Mouse (Mus musculus): ENCODE measurements around the gene Rbm20. TPM values are rescaled to one million over a fixed set of nuclear protein-coding genes. Genes with fewer than 3 reads are reported as not detected.

The Rbm20 gene
- polyA plus RNA-seq, 1 experiment = 0.71 TPM

DNA sequence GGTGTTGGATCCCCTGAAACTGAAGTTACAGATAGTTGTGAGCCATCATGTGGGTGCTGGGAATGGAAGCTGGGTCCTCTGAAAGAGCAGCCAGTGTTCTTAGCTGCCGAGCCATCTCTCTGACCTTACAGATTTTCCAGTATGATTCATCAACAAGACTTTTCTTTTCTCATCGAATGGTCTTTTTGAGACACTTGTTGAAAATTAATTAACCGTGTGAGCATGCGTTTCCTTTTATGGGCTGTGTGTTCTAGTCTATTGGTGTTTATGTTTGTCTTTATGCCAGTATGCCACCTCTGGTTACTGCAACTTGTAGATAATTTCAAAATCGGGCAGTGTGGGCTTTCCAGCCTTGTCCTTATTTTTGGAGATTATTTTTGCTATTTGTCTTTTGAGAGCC lies 45.1 kb downstream of the Rbm20 start:
- no peaks in the 10 kb centered on the region for H3K4me1 ChIP-seq (ENCODE audit: control insufficient read depth, insufficient read depth, insufficient read length, low read length)
- no peak overlapping the region for H3K27ac ChIP-seq (replicated peaks; ENCODE audit: low read depth, low read length)
- no peak overlapping the region for H3K4me3 ChIP-seq (ENCODE audit: insufficient read depth, low read depth, low read length)

DNA sequence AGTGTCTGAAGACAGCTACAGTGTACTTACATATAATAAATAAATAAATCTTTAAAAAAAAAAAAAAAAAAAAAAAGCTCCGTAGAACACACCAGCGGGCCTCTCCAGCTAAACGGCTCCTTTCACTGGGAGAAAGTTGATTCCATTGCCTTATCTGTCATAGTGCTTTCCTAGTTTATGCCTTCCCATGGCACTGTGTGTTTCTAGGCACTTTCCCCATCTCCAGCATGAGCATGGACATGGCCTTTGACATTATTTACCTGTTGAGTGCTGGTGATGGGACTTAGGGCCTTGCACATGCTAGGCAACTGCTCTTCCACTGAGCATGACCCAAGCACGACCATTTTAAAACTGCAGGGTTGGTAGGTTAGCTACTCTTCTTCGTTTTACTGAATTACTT lies 46.9 kb downstream of the Rbm20 start:
- H3K4me3 ChIP-seq (ENCODE audit: insufficient read depth, low read depth, low read length) = no peak overlapping the region
- no peaks in the 10 kb centered on the region for H3K4me1 ChIP-seq (ENCODE audit: control insufficient read depth, insufficient read depth, insufficient read length, low read length)
- no peak overlapping the region for H3K27ac ChIP-seq (replicated peaks; ENCODE audit: low read depth, low read length)

GRCm38 (mm10) chr19:53726340-53726739 lies 49.2 kb downstream of the Rbm20 start:
- H3K27ac ChIP-seq (replicated peaks; ENCODE audit: low read depth, low read length) = no peak overlapping the region
- no peaks in the 10 kb centered on the region for H3K4me1 ChIP-seq (ENCODE audit: control insufficient read depth, insufficient read depth, insufficient read length, low read length)

GRCm38 (mm10) chr19:53726755-53727154 lies 49.6 kb downstream of the Rbm20 start:
- H3K4me1 ChIP-seq (ENCODE audit: control insufficient read depth, insufficient read depth, insufficient read length, low read length) = no peaks in the 10 kb centered on the region
- H3K4me3 ChIP-seq (ENCODE audit: insufficient read depth, low read depth, low read length) = no peak overlapping the region
- H3K27ac ChIP-seq (replicated peaks; ENCODE audit: low read depth, low read length) = no peak overlapping the region

More at GRCm38 (mm10) chr19:53726340-53726739, 49.2 kb downstream of the Rbm20 start:
- H3K4me3 ChIP-seq (ENCODE audit: insufficient read depth, low read depth, low read length) = no peak overlapping the region

- H3K27ac ChIP-seq (replicated peaks; ENCODE audit: low read depth, low read length) = no peak overlapping the region
- H3K4me3 ChIP-seq (ENCODE audit: insufficient read depth, low read depth, low read length) = no peak overlapping the region
- no peaks in the 10 kb centered on the region for H3K4me1 ChIP-seq (ENCODE audit: control insufficient read depth, insufficient read depth, insufficient read length, low read length)
Observed at GRCm38 (mm10) chr19:53727277-53727676, 50.2 kb downstream of the Rbm20 start.

DNA sequence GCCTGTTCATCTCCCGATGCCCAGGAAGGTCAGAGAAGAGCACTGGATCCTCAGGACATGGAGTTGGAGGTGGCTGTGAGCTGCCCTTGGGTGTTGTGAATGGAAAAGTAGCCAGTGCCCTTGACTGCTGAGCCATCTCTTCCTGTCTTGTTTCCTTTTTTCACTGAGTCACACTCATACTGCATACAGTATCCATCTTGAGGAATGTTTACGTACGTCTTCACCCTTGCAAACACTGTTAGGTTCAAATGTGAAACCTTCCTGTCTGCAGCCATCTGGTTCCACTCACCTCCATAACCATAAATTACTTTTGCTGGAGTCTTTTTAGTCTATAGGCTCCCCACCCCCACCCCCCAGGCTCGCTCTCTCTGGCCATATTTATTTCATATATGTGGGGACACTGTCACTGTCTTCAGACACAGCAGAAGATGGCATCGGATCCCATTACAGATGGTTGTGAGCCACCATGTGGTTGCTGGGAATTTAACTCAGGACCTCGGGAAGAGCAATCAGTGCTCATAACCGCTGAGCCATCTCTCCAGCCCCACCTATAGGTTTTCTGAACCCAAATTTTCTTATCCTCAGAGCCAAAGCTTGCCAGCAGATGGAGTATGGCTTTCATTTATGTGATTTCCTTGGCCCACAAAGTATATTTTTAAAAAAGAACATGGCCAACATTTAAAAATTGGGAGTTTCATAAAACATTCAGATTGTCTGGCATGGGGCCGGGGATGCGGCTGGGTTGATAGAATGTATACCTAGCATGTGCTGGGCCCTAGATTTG lies 51.0 kb downstream of the Rbm20 start:
- Histone ChIP-seq H3K27ac (replicated peaks; ENCODE audit: low read depth, low read length) (no peak overlapping the region), H3K4me1 (ENCODE audit: control insufficient read depth, insufficient read depth, insufficient read length, low read length) (no peaks in the 10 kb centered on the region), H3K4me3 (ENCODE audit: insufficient read depth, low read depth, low read length) (no peak overlapping the region)

DNA sequence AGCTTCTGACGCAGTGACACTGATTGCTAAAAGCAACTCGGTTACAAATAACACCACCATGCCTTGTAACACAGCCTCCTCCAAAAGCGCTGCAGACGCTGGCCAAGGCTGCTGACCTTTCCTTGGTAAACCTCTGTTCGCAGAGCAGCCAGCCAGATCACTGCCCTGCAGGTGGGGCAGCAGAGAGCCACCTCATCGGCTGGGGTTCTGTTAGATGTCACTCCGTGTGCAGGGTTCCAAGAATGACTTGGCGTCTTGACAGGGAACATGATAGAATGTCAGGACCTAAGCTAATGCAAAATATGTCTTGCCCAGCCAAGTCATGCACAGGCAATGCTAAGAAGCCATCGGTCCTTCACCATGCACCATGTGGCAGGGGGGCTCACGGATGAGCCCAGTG lies 52.8 kb downstream of the Rbm20 start:
- H3K4me3 ChIP-seq (ENCODE audit: insufficient read depth, low read depth, low read length) = no peak overlapping the region
- no peaks in the 10 kb centered on the region for H3K4me1 ChIP-seq (ENCODE audit: control insufficient read depth, insufficient read depth, insufficient read length, low read length)
- no peak overlapping the region for H3K27ac ChIP-seq (replicated peaks; ENCODE audit: low read depth, low read length)

DNA sequence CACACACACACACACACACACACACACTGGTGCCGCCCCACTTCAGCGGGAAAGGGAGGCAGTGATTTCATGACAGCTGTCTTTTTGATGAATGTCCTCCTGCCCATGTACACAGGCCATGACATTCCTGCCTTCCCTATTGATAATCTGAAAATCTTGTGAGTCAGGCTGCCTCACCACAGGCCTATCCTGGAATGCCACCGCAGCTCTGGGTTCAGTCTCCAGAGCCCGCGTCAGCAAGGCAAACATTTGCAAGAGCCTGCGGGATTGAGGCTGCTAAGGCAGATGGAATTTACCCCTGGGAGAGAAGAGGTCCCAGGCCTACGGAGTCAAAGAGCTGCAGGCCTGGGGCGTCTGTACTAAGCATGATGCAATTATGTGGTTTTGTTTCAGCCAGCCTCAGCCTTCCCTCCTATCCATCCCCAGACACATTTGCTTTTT lies 54.7 kb downstream of the Rbm20 start:
- H3K4me1 ChIP-seq (ENCODE audit: control insufficient read depth, insufficient read depth, insufficient read length, low read length) = no peaks in the 10 kb centered on the region
- no peak overlapping the region for H3K27ac ChIP-seq (replicated peaks; ENCODE audit: low read depth, low read length)
- H3K4me3 ChIP-seq (ENCODE audit: insufficient read depth, low read depth, low read length) = no peak overlapping the region

- H3K4me1 ChIP-seq (ENCODE audit: control insufficient read depth, insufficient read depth, insufficient read length, low read length) = no peaks in the 10 kb centered on the region
- no peak overlapping the region for H3K4me3 ChIP-seq (ENCODE audit: insufficient read depth, low read depth, low read length)
- no peak overlapping the region for H3K27ac ChIP-seq (replicated peaks; ENCODE audit: low read depth, low read length)
Observed at GRCm38 (mm10) chr19:53734845-53735244, 57.7 kb downstream of the Rbm20 start.

DNA sequence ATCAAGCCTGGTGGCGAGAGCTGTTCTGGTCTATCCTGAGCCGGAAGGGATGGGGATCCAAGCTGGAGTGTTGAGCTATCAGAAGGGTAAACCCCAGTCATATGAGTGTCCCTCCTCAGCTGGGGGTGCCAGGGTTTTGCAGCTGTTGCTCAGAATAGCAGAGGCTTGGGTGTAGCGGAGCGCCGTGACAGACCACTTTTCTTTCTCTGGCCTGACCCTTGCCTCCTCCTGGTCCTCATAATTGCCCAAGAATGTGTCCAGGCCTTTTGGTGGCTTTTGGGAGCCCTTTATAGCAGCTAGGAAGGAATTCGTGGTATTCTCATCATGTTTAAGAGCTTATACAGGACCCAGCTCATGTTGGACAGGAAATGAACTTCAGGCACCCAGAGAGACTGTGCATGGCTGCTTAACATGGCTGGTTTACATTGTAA lies 61.6 kb downstream of the Rbm20 start:
- Histone ChIP-seq H3K27ac (replicated peaks; ENCODE audit: low read depth, low read length) (no peak overlapping the region), H3K4me3 (ENCODE audit: insufficient read depth, low read depth, low read length) (no peak overlapping the region), H3K4me1 (ENCODE audit: control insufficient read depth, insufficient read depth, insufficient read length, low read length) (no peaks in the 10 kb centered on the region)

DNA sequence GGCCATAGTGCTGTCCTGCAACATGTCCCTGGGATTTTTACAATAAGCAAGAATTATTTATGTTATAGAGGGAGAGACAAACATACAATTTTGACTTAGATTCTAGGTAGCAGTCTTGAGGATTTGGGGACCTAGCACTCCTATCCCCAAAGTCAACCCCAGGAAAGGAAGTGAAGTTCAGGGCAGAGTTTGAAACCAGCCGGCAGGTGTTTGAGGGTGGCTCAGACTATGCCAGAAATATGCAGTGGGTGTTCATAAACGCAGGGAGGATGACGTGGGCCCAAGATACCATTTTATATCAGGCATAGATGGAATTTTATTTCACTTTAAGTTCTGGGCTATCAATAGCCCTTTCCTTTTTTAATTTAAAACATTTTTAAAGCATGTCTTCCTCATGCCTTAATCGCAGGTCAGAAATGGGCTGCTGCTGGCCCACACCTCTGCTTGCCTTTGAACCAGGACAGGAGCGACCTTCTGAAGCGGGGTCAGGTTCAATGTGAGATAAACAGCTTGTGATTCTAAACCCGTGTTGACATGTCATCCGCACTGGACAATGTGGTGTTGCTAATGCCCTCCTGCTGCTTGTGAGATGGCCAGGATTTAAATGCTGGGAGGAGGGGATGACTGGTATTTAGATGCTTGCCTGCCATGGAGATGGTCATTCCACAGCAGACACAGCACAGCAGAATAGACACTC lies 62.6 kb downstream of the Rbm20 start:
- H3K4me1 ChIP-seq (ENCODE audit: control insufficient read depth, insufficient read depth, insufficient read length, low read length) = no peaks in the 10 kb centered on the region
- H3K4me3 ChIP-seq (ENCODE audit: insufficient read depth, low read depth, low read length) = no peak overlapping the region
- no peak overlapping the region for H3K27ac ChIP-seq (replicated peaks; ENCODE audit: low read depth, low read length)

DNA sequence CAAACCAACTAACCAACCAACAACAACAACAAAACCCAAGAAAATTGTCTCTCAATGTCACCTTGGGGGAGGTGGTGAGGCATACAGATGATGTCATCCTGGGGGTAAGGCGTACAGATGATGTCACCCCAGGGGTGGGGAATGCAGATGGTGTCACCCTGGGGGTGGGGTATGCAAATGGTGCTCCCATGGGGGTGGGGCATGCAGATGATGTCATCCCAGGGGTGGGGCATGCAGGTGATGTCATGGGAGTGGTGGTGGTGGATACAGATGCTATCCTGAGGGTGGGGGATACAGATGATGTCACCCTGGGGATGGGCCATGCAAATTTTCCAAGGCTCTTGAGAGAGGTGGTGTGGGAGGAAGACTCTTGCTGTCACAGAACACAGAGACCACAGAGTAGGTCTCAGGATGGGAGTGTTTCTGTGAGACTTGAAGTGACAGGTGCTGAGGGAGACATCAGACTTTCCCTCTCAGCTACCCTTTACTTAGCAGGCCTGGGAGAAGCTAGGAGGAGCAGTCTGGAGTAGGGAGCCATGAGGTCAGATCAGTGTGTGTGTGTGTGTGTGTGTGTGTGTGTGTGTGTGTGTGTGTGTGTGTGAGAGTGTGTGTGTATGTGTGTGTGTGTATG lies 63.8 kb downstream of the Rbm20 start:
- Histone ChIP-seq H3K4me1 (ENCODE audit: control insufficient read depth, insufficient read depth, insufficient read length, low read length) (no peaks in the 10 kb centered on the region), H3K4me3 (ENCODE audit: insufficient read depth, low read depth, low read length) (no peak overlapping the region), H3K27ac (replicated peaks; ENCODE audit: low read depth, low read length) (no peak overlapping the region)

DNA sequence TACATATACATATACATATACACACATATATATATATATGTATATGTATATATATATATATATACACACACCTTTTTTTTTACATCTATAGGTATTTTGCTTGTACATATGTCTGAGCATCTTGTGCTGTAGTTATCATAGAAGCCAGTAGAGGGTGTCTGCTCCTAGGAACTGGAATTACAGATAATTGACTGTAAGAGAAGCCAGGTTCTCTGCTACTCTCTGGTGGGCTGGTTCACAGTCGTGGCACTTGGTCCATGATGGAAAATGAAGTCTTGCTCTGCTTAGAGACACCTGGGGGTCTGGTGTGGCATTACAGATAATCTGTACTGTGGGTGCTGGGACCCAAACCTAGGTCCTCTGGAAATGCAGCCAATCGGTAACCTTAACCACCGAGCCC lies 64.8 kb downstream of the Rbm20 start:
- H3K4me3 ChIP-seq (ENCODE audit: insufficient read depth, low read depth, low read length) = no peak overlapping the region
- H3K4me1 ChIP-seq (ENCODE audit: control insufficient read depth, insufficient read depth, insufficient read length, low read length) = no peaks in the 10 kb centered on the region
- no peak overlapping the region for H3K27ac ChIP-seq (replicated peaks; ENCODE audit: low read depth, low read length)

DNA sequence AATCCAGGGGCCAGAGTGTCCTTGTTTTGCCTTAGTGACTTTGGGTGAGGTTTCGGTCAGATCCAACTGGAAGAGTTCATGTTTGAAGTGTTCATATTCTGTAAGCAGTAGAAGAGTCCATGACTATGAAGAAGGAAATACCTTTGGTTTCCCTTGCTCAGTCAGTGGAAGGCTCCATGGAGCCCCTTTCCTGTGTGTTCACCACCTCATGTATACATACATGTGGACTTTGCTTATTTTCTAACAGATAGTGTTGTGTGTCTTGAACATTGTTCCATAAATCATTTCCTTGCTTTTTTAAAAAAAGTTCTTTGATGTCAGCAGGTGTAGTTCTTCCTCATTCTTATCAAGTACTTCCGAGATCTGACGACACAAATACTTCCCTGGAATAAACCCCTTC lies 68.2 kb downstream of the Rbm20 start:
- no peak overlapping the region for H3K27ac ChIP-seq (replicated peaks; ENCODE audit: low read depth, low read length)
- no peak overlapping the region for H3K4me3 ChIP-seq (ENCODE audit: insufficient read depth, low read depth, low read length)
- no peaks in the 10 kb centered on the region for H3K4me1 ChIP-seq (ENCODE audit: control insufficient read depth, insufficient read depth, insufficient read length, low read length)

GRCm38 (mm10) chr19:53746116-53746515 lies 69.0 kb downstream of the Rbm20 start:
- no peak overlapping the region for H3K27ac ChIP-seq (replicated peaks; ENCODE audit: low read depth, low read length)
- no peaks in the 10 kb centered on the region for H3K4me1 ChIP-seq (ENCODE audit: control insufficient read depth, insufficient read depth, insufficient read length, low read length)
- no peak overlapping the region for H3K4me3 ChIP-seq (ENCODE audit: insufficient read depth, low read depth, low read length)
